Mouse (Mus musculus): ENCODE results near the gene Psmb9. TPM values are rescaled to one million over a fixed set of nuclear protein-coding genes. Genes with fewer than 3 reads are reported as not detected.
A peak's percentile ranks its signal among the peaks of the same experiment; 100 is the strongest.

Gene Psmb9
- polyA plus RNA-seq, 1 experiment from 2014 or later: 36.8 TPM

GRCm38 (mm10) chr17:34141448-34141847, 46.1 kb downstream of the Psmb9 start:
- Histone ChIP-seq H3K4me2 (replicated peaks; ENCODE audit: low read depth) (no peak overlapping the region), H3K36me3 (ENCODE audit: control insufficient read depth, insufficient read depth) (no peaks in the 10 kb centered on the region), H3K9ac (ENCODE audit: low read depth, low read length) (no peak overlapping the region), H3K27ac (ENCODE audit: low read depth, low read length) (no peak overlapping the region), H3K4me3 (ENCODE audit: low read depth, low read length) (no peak overlapping the region), H3K27me3 (replicated peaks; ENCODE audit: control insufficient read depth, insufficient read depth, low read length) (peaks cover 29% of the 10 kb centered on the region; the same call in 1 of the 2 replicates), H3K9me3 (ENCODE audit: control insufficient read depth) (no peaks in the 10 kb centered on the region), H3K4me1 (replicated peaks; ENCODE audit: control insufficient read depth, insufficient read depth, low read length) (0 out of 2 replicates have a peak, but pooled peaks cover 2% of the 10 kb centered on the region)
- ATAC-seq: no peak
- WGBS: 61% methylated on average over 4 of the region's 4 CpGs
- no peak for TF ChIP-seq CTCF (IDR thresholded peaks at IDR 0.05; ENCODE audit: low read depth)

GRCm38 (mm10) chr17:34140240-34140639, 47.3 kb downstream of the Psmb9 start:
- WGBS: 7% methylated on average over 5 of the region's 5 CpGs
- no peak overlapping the region for H3K9ac ChIP-seq (ENCODE audit: low read depth, low read length)
- H3K4me1 ChIP-seq (replicated peaks; ENCODE audit: control insufficient read depth, insufficient read depth, low read length): 0 out of 2 replicates have a peak, but pooled peaks cover 2% of the 10 kb centered on the region
- TF ChIP-seq CTCF (IDR thresholded peaks at IDR 0.05; ENCODE audit: low read depth): no peak
- H3K27me3 ChIP-seq (replicated peaks; ENCODE audit: control insufficient read depth, insufficient read depth, low read length): peaks cover 29% of the 10 kb centered on the region; the same call in 1 of the 2 replicates
- H3K36me3 ChIP-seq (ENCODE audit: control insufficient read depth, insufficient read depth): no peaks in the 10 kb centered on the region
- H3K4me2 ChIP-seq (replicated peaks; ENCODE audit: low read depth): 0 out of 2 replicates have a peak overlapping the region, but pooled peaks have one; percentile 74
- no peak overlapping the region for H3K4me3 ChIP-seq (ENCODE audit: low read depth, low read length)
- ATAC-seq: no peak
- H3K27ac ChIP-seq (ENCODE audit: low read depth, low read length): no peak overlapping the region
- H3K9me3 ChIP-seq (ENCODE audit: control insufficient read depth): no peaks in the 10 kb centered on the region

- 4% methylated on average over 16 of the region's 16 CpGs for whole genome bisulfite sequencing
- TF ChIP-seq CTCF (IDR thresholded peaks at IDR 0.05; ENCODE audit: low read depth): no peak
- peak overlapping the region; percentile 74 for H3K4me2 ChIP-seq (replicated peaks; ENCODE audit: low read depth)
- H3K4me1 ChIP-seq (replicated peaks; ENCODE audit: control insufficient read depth, insufficient read depth, low read length): 0 out of 2 replicates have a peak, but pooled peaks cover 2% of the 10 kb centered on the region
- H3K9me3 ChIP-seq (ENCODE audit: control insufficient read depth): no peaks in the 10 kb centered on the region
- no peaks in the 10 kb centered on the region for H3K36me3 ChIP-seq (ENCODE audit: control insufficient read depth, insufficient read depth)
- H3K27ac ChIP-seq (ENCODE audit: low read depth, low read length): no peak overlapping the region
- ATAC-seq: no peak
- peaks cover 29% of the 10 kb centered on the region; the same call in 1 of the 2 replicates for H3K27me3 ChIP-seq (replicated peaks; ENCODE audit: control insufficient read depth, insufficient read depth, low read length)
- H3K9ac ChIP-seq (ENCODE audit: low read depth, low read length): no peak overlapping the region; the same call in 1 of the 2 replicates
- peak overlapping the region; percentile 29 for H3K4me3 ChIP-seq (ENCODE audit: low read depth, low read length)
Observed at GRCm38 (mm10) chr17:34139416-34139815, 48.1 kb downstream of the Psmb9 start.

- no peak overlapping the region for H3K4me2 ChIP-seq (replicated peaks; ENCODE audit: low read depth)
- 78% methylated on average over 7 of the region's 7 CpGs for WGBS
- 0 out of 2 replicates have a peak, but pooled peaks cover 2% of the 10 kb centered on the region for H3K4me1 ChIP-seq (replicated peaks; ENCODE audit: control insufficient read depth, insufficient read depth, low read length)
- no peak overlapping the region for H3K27ac ChIP-seq (ENCODE audit: low read depth, low read length)
- no peak overlapping the region for H3K4me3 ChIP-seq (ENCODE audit: low read depth, low read length)
- H3K9ac ChIP-seq (ENCODE audit: low read depth, low read length): no peak overlapping the region
- H3K36me3 ChIP-seq (ENCODE audit: control insufficient read depth, insufficient read depth): no peaks in the 10 kb centered on the region
- ATAC-seq: no peak
- no peaks in the 10 kb centered on the region for H3K9me3 ChIP-seq (ENCODE audit: control insufficient read depth)
- peaks cover 29% of the 10 kb centered on the region; the same call in 1 of the 2 replicates for H3K27me3 ChIP-seq (replicated peaks; ENCODE audit: control insufficient read depth, insufficient read depth, low read length)
- TF ChIP-seq CTCF (IDR thresholded peaks at IDR 0.05; ENCODE audit: low read depth): no peak
Observed at GRCm38 (mm10) chr17:34138655-34139054, 48.9 kb downstream of the Psmb9 start.

GRCm38 (mm10) chr17:34137601-34138000, 50.0 kb downstream of the Psmb9 start:
- no peak overlapping the region for H3K4me3 ChIP-seq (ENCODE audit: low read depth, low read length)
- WGBS: 73% methylated on average over 7 of the region's 7 CpGs
- 0 out of 2 replicates have a peak, but pooled peaks cover 2% of the 10 kb centered on the region for H3K4me1 ChIP-seq (replicated peaks; ENCODE audit: control insufficient read depth, insufficient read depth, low read length)
- H3K9me3 ChIP-seq (ENCODE audit: control insufficient read depth): no peaks in the 10 kb centered on the region
- H3K9ac ChIP-seq (ENCODE audit: low read depth, low read length): no peak overlapping the region
- no peak overlapping the region for H3K27ac ChIP-seq (ENCODE audit: low read depth, low read length)
- H3K27me3 ChIP-seq (replicated peaks; ENCODE audit: control insufficient read depth, insufficient read depth, low read length): peaks cover 29% of the 10 kb centered on the region; the same call in 1 of the 2 replicates
- no peak for TF ChIP-seq CTCF (IDR thresholded peaks at IDR 0.05; ENCODE audit: low read depth)
- no peaks in the 10 kb centered on the region for H3K36me3 ChIP-seq (ENCODE audit: control insufficient read depth, insufficient read depth)
- H3K4me2 ChIP-seq (replicated peaks; ENCODE audit: low read depth): no peak overlapping the region
- no peak for ATAC-seq

GRCm38 (mm10) chr17:34135297-34136224, 52.0 kb downstream of the Psmb9 start:
- ATAC-seq: peak; percentile 97
- TF ChIP-seq CTCF (IDR thresholded peaks at IDR 0.05; ENCODE audit: low read depth): peak; percentile 100
- peaks cover 22% of the 10 kb centered on the region; the same call in 1 of the 2 replicates for H3K27me3 ChIP-seq (replicated peaks; ENCODE audit: control insufficient read depth, insufficient read depth, low read length)
- no peaks in the 10 kb centered on the region for H3K9me3 ChIP-seq (ENCODE audit: control insufficient read depth)
- no peak overlapping the region for H3K9ac ChIP-seq (ENCODE audit: low read depth, low read length)
- 0 out of 2 replicates have a peak, but pooled peaks cover 2% of the 10 kb centered on the region for H3K4me1 ChIP-seq (replicated peaks; ENCODE audit: control insufficient read depth, insufficient read depth, low read length)
- peak overlapping the region; percentile 71 for H3K4me2 ChIP-seq (replicated peaks; ENCODE audit: low read depth)
- peak overlapping the region; percentile 35 for H3K4me3 ChIP-seq (ENCODE audit: low read depth, low read length)
- no peaks in the 10 kb centered on the region for H3K36me3 ChIP-seq (ENCODE audit: control insufficient read depth, insufficient read depth)
- WGBS: 4% methylated on average over 31 of the region's 31 CpGs
- H3K27ac ChIP-seq (ENCODE audit: low read depth, low read length): no peak overlapping the region

Data from intestine, postnatal 0 days (tissue).